Mouse (Mus musculus) heart, adult 10 weeks (tissue): ENCODE data around the gene Afp. TPM values are rescaled to one million over a fixed set of nuclear protein-coding genes. Genes with fewer than 3 reads are reported as not detected.

Source experiments
- polyA plus RNA-seq: library from polyadenylated mRNA; stranded (reverse); fragments of 350-450 nt; fragmentation: Illumina TruSeq; extraction: RNeasy Lipid Tissue Mini Kit (QIAGEN cat#74804); gene quantifications from one replicate; pipeline ENCODE4 v1.2.3, GENCODE M21; 2014; ENCODE audit warnings: low read depth, low replicate concordance

The Afp gene
- polyA plus RNA-seq = not detected

GRCm38 (mm10) chr5:90490518-90490917 lies at the start of gene Afp:
Afp (plus strand) TSS chr5:90490737.

GRCm38 (mm10) chr5:90460619-90461018 lies 29.9 kb upstream of the Afp start, which contains the start of gene Alb:
Alb (plus strand) TSS chr5:90460897.

GRCm38 (mm10) chr5:90518356-90519100 lies 28.0 kb downstream of the Afp start, which contains the start of gene Afm:
Afm (plus strand) TSS chr5:90518932.

Other genes starting within 250 kb of the Afp start
- 38.6 TPM for gene Ankrd17, start 124.2 kb upstream of the Afp start, polyA plus RNA-seq
- 0.73 TPM for gene Gm9958, start 123.5 kb upstream of the Afp start, polyA plus RNA-seq
- gene Alb, start 29.8 kb upstream of the Afp start, polyA plus RNA-seq = 58.7 TPM
- not detected for gene Afm, start 28.2 kb downstream of the Afp start, polyA plus RNA-seq
- gene 5830473C10Rik, start 70.4 kb downstream of the Afp start, polyA plus RNA-seq = not detected
- gene Rassf6, start 149.9 kb downstream of the Afp start, polyA plus RNA-seq = not detected